Mouse (Mus musculus): ENCODE data around the gene Wscd1.
"Not testable (repeated sequence)": the region's sequence is repeated elsewhere in the genome, so short reads cannot be mapped to it uniquely, and the experiment has no call there.

The Wscd1 gene

DNA sequence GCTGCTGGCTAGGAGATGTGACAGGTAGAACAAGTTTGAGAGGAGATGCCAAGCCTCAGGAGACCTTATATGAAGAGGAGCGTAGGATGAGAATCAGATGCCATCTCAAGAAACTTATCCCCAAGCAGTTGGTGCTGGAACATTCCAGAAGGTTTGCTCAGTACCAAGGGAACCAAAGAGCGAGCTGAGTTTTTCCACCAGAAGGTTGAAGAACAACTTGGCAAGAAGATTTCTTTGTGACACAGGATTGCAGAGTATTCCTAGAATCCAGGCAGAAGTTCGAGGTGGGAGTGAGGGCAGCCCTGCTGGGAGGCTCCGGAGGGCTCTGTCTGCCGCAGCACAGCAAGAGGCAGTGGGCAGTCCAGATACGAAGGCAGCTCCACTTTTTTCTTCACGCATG, 21.4 kb downstream of the Wscd1 start:
- no peak for DNase-seq

DNA sequence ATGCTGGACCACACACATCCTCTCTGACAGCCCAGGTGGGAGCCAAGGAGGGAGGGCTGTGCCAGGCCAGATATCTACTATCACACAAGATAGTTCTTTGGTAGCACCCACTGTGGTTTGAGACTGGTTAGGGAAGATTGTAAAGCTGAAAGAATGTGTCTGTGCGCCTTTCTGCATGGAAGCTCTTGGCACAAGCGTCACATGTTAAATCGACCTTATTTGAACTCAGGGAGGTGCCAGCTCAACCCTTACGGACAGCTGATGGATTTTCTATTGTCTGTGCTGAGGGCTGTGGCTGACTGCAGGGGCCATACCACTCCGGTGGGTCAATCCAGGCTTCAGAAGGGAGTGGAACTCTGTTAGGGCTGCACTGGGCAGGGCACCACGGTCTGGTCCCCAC, 22.3 kb downstream of the Wscd1 start:
- no peak for DNase-seq

DNA sequence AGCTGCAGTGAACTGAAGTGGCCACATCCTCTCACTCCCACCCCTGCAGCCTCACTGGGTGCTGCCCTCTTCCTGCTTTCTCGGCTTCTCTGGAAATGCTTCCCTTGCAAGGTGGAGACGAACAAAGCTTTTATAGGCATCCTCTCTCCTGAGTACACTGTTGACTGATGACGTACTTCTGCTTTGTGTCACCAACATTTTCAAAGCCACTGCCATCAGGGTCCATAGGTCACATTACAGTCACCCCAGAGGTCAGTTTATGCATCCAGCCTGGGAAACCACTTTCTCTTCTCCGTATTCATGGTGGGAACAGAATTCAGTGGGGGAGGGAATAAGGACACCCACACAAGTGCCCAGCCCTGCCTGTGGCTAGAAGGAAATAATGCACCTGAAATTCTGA, 23.1 kb downstream of the Wscd1 start:
- no peak for DNase-seq

DNA sequence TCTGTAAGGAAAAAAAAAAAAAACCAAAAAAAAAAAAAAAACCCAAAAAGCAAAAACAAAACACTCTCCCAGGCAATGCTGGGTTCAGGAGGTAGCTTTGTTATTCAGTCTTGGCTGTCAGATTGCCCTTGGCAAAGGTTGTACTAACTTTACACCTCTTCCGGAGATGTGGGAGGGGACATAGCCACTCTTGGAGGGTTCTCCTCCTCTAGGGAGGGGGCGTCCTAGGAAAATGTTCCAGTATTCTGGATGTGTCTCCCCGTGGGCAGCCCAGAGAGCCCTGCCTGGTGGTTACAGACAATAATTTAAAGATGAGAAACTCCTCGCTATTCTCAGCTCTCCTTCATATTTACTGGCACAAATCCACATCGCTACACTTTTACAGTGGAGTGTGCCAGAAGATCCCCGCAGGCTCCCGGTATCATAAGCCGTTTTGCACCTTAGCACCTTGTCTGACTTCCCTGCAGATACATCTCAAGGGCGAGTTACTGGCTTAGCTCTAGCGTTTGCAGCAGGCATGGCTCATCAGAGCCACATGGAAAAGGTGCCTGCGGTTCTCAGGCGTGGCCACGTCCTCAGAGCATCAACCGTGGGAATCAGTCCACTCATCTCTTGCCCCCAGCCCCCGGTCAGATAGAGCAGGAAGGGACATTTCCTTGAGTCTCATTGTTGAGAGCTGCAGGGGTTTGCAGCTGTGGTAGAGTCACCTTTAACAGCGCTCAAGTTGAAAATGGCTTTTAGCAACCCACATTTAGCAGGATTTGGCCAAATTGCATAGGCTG, 24.5 kb downstream of the Wscd1 start:
- DNase-seq = no peak

DNA sequence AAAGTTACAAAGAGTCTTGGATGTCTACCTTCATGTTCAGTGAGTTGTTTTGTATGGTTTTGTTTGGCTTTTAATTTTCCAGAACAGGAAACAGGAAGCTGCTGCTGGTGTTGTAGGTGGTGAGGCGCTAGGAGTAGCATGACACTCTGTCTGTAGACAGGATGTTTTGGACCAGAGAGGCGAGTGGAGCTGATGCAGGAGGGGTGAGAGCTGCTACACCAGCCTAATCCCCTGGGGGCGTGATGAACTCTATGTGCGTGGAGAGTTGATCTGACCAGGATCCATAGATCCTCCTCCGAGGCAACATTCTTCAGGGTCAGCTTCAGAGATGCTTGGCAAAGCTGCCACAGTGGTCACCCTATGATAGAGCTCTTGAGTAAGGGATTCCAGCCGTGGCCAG, 25.3 kb downstream of the Wscd1 start:
- DNase-seq = no peak

DNA sequence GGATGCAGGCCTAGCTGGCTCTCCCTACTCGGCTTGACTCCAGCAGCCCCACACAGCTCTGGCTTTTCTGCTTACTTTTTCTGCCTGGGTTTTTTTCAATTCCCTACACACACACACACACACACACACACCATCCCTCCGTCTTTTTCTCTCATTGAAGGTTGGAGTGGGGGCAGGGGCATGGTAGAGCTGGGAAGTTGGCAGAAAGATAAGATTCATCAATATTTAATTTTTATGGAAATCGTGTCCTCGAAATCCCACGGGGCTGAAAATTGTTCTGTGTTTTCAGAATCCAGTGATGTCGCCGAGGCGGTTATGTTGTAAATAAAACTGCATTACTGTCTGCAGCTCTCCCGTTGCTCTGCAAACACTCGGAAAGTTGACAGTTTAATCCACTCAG, 29.9 kb downstream of the Wscd1 start:
- no peak for DNase-seq

DNA sequence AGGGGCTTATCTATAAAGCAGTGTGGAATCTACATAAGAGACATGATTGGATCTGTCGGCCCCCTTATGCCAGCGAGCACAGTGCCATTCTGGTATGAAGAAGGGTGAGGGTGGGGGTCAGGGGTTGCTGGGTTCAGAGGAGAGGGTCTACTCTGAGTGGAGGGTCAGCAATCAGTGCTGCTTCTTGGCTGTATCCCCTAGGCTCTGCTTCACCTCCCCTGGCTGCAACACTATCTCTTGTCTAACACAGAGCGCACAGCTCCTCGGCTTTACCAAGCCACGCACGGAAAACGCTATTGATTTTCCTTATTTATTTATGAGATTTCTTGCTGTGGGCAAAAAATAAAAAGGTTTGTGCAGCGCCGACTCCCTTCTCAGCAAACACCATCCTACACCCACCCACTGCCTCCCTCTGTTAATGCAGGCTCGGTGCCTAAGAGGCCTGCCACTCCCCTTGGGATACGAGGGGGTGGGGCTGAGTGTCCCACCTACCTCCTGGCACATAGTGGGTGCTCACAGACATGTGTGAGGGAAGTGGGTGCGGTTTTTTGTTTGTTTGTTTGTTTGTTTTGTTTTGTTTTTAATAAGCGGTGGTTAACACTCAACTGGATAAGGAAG, 32.1 kb downstream of the Wscd1 start:
- no peak for DNase-seq

DNA sequence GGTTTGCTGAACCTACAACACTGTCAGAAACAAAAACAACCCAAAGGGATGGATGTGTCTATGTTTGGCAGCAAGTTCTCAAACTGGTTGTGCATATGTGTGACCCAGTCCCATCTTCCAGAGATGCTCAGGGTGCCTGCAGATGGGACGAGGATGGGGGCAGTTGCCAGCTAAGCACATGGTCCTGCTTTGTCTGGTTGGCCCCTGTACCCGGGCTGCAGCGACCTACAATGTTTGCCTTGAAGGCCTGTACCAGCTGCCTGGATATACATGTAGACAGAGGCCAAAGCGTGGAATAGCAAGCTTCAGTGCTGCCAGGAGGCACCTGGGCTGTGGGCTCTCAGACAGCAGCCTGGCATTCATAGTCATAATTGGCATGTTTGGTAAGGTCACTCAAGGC, 35.8 kb downstream of the Wscd1 start:
- DNase-seq = no peak

DNA sequence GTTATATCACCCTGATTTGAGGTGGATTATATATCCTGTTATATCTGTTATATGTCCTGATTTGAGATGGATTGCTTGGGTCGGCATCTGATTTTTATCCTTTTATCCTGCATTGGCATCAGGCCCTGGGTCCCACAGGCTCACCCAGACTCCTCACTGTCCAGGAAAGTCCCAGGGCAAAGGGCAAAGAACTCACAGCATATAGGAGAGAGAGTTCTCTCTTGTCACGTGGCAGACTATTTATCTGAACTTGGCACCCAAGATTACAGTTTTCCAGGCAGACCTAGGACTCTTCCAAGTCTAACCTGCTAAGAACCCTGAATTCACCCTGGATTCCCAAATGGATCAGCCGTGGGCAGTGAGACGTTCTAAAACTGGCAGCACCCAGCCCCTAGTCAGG, 38.5 kb downstream of the Wscd1 start:
- DNase-seq = no peak

DNA sequence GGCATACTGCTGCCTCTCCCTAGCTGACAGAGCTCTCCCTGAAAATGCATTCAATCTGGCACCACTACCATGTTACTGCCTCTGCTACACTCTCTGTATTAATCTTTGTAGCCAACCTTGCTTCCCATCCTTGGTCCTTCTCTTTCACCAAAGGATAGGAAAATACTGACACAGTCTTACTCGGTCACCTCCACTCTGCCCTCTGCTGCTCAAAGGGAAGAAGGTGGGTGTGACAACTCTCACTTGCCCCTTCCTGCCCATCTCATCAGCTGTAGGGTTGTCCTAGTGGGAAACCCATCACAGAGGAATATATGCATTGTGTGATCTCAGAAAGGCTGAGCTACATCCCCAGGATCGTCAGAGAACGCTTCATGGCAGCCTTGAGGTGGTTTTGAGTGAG, 40.5 kb downstream of the Wscd1 start:
- DNase-seq = no peak

DNA sequence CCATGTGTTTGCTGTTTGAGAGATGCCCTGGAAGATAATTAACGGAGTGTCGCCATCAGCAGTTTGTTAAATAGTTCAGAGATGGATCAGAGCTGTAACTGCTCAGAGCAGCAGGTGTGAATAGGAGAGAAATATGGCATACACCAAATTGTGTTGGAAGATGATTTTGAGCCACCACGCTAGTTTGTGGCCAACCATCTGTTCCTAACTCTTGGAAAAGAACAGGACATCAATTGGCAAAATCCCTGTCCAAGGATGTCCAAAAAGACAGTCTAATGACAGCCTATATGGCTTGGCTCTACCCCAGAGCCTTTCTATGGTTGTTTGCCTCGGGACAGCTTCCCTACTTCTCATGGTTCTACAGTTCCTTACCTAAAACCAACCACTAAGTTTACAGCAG, 49.5 kb downstream of the Wscd1 start:
- DNase-seq = no peak

DNA sequence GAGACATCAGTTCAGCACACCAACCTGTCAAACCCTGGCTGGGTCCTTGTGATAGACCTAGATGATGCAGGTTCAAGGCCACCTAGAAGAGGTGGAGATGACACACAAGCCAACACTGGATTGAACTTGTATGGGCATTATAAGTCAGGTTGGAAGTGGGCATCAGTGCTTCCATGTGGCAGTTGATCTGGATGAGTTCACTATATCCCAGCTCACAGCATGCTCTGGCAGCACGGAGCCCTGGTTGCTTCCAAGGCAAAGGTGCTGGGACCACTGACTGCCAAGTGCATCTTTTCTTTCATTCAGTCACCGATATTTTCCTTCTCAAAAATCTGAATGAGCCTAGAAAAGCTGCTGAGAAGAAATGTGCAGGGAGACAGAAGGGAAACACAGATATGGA, 58.8 kb downstream of the Wscd1 start:
- DNase-seq = no peak

DNA sequence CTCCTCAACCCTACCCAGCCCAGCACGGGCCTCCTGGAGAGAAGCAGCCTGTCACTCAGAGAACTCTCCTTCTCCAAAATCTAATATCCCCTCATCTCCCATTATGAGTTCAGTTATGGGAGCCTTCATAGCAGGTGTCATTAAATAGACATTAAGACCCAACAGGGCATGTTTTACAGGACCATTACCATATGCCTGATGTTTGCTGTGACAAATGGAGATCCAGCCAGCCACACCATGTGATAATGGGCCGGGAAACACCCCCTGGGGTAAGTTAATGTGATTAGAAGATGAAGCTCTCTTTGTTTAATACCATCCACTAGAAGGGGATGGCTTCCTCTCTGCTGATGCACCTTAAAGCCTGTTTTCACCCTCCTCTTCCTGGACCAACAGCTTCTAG, 62.1 kb downstream of the Wscd1 start:
- no peak for DNase-seq

DNA sequence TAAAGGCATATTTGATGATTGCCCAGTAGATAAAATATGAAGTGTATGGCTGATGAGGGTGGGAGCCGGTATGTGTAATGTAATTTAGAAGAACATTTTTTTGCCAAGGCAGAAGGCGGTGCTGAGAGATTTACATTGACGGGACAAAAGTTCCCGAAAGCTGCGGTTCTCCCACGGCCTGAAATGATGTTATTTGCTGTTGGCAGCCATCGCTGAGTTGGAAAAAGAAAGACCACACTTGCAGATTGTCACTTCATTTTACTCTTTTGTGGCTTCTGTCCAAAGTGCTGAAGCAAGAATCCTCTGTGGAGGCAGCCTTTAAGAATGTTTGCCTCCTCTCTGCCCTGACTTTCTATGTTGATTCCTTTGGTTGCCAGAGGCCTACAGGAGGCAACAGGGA, 63.2 kb downstream of the Wscd1 start:
- DNase-seq = no peak

DNA sequence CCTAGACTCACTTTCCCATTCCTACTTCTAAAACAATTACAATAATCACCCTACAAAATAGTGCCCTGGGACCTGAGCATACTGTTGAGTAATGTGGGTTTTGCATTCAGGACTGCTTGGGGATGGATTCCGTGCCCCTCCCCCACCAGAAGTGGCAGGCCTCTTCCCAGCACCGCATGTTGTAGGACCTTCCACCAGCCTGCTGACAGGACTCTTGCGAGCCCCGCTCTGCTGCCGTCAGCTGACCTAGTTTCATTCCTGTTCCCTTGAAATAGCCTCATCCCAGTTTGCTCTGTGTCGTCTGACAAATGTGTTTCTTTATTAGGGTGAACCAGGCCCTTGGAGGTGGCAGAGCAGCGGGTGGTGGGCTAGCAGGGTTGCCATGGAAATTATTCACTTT, 64.8 kb downstream of the Wscd1 start:
- peak; percentile 26 for DNase-seq

DNA sequence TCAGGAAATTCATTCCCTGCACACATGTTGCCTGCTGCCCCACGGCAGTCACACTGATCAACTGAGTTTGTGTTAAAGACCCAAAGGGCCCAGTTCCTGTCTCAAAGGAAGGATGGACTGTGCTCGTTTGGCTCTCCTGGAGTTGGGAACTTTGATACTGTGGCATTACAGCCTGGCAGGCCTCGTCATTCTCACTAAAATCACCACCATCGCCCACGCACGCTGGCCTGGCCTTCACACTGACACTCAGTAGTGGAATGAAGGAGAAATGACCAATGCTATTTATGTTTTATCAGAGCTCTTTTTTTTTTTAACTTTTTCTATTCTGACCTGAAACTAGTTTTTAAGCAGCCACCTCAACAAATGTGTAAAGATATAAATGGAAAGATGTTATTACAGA, 65.6 kb downstream of the Wscd1 start:
- no peak for DNase-seq

DNA sequence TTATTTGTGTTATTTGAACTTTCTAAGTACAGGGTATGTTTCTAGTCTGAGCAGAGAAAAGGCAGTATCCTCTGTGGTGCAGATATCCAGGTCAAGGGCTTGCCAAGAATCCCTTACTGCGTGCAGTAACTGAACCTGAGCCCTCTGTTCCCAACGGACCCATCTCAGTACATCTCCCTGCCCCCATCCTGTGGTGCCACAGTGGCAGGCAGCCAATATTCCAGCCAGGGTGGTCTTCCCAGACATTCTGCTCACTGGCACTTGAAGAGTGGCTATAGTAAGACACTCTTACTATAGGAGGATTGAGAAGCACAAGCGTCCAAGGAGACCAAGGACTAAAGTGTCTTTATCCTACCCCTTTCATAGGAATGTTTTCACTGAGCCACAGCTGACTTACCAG, 67.2 kb downstream of the Wscd1 start:
- no peak for DNase-seq

DNA sequence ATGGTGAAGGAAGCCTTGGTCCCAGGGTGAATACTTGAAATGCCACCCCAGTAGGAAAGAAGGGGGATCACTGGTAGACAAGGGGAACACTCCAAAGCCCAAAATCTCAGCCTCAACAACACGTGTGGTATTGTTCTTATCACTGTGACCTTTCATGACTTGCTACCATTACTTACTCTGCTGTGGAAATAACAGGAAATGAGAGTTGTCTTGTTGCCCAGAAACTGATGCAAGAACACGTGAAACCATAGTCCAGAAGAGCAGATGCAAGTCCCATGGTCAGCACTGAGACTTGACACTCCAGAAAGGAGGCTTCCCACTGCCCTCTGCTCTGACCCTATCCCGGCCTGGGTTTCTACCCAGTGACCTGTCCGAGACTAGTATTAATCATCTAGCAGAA, 67.6 kb downstream of the Wscd1 start:
- no peak for DNase-seq

DNA sequence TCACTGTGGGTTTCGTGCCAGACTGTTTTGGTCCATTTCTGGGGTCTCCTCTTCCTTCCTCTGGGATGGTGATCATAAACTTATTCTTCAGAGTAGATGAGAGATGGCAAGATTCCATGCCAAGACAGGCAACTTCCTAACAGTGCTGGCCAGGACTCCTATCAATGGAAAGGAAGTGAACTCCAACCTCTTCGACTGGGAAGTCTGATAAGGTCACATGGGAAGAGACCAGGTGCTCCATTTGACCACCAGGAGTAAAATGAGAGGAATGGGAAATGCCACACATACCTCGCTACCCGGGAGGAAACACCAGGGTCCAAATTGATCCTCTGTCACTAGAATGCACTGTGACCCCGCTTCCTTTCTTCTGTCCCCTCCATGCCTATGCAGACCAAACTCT, 68.4 kb downstream of the Wscd1 start:
- DNase-seq = no peak

DNA sequence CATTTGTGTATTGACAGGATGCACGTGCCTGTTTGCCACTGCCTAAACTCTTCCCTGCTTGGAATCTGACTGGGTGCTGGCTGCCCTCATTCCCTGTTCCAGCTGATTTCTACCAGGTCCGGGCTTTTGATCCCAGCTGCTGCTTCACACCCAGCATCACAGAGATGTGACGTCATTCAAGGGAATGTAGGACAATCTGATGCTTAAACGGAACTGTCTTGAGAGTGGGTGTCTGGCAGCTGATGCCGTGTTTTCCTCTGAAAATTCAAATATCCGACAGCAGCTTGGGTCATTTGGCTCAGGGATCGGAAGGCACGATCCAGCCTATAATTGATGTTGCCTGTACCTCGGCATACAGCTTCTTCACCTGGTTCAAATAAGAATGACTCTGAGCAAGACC, 70.2 kb downstream of the Wscd1 start:
- DNase-seq = no peak

DNA sequence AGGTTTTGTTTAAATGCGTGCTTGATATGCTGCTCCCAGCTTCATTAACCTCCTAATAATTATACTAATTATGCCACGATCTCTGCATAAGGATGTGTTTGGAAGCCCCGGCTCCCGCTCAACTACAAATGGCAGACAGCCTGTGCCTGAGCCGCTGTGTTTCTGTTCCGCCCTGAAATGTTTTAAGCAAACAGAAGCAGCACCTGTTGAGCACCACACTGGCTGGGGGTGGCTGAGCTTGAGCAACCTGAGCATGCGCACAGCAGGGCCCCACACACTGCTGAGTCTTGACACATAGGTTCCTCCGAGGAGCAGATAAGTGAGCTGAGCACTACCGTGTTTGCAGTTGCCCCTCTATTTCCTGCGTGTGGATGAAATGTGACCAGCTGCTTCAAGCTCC, 71.1 kb downstream of the Wscd1 start:
- DNase-seq = peak; percentile 38

DNA sequence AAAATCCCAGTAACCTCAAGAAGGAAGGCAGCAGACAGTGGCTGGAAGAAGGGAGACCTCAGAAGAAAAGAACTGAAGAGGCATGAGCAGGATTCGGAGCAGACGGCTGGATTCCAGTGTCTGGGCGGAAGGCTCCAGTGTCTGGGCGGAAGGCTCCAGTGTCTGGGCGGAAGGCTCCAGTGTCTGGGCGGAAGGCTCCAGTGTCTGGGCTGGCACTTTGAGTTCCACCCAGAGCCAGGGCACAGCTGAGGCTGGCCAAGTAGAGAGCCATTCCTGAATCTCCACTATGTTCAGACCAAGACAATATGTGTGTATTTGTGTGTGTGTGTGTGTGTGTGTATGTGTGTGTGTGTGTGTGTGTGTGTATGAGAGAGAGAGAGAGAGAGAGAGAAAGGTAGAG, 71.8 kb downstream of the Wscd1 start:
- not testable (repeated sequence) for DNase-seq

DNA sequence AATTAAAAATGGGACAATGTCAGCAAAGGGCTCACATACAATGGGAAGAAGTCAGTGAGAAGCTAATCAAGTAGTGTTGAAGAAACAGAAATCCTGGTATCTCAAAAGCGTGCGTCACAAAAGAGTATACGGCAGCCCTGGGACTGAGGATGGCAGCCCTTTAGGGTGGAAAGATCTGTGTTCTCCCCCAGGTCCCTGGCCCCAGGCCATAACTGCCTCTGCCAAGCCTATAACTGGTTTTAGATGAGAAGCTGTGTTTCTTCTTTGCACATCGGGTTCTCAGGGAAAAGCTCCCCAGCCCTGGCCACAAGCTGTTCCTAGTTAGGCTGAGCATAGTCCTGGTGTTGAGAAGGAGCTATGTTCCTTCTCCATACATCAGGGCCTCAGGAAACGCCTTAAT, 72.3 kb downstream of the Wscd1 start:
- no peak for DNase-seq

DNA sequence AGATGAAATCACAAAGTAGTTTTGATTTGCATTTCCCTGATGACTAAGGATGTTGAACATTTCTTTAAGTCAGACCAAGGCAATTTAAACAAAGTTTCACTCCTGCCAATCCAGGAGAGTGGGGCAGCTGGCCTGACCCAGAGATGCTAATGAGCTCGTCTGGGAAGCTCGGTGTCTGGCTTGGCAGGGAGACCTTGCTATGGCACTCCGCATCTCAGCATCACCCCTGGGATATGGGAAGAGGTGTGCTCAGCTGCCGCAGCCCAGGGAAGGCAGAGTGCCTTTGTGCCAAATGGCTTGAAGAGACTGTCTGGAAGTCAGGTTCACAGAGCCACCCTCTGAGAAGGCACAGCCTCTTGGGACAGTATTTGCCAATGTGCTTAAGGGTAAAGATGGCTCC, 75.3 kb downstream of the Wscd1 start:
- no peak for DNase-seq
